Mouse (Mus musculus): ENCODE measurements around the gene Cry2. TPM values are rescaled to one million over a fixed set of nuclear protein-coding genes. Genes with fewer than 3 reads are reported as not detected.

The Cry2 gene
- polyA plus RNA-seq, 1 experiment from 2014 or later, result 12.6 TPM

GRCm38 (mm10) chr2:92387646-92388045 is 46.2 kb downstream of the Cry2 start:
- Histone ChIP-seq H3K4me1 (ENCODE audit: control insufficient read depth, insufficient read depth, low read length) (peaks cover 15% of the 10 kb centered on the region), H3K9me3 (replicated peaks; ENCODE audit: control insufficient read depth, low read length) (no peaks in the 10 kb centered on the region), H3K27ac (replicated peaks; ENCODE audit: low read depth, low read length) (no peak overlapping the region), H3K9ac (replicated peaks; ENCODE audit: low read length) (no peak overlapping the region), H3K4me2 (ENCODE audit: low read depth, low read length) (no peak overlapping the region), H3K4me3 (ENCODE audit: low read depth, low read length) (no peak overlapping the region; the same call in 1 of the 2 replicates), H3K27me3 (ENCODE audit: control insufficient read depth, insufficient read depth, low read length) (no peaks in the 10 kb centered on the region), H3K36me3 (replicated peaks; ENCODE audit: control insufficient read depth, insufficient read depth, low read depth, low read length) (peaks cover 4% of the 10 kb centered on the region; the same call in 1 of the 2 replicates)
- 62% methylated on average over 4 of the region's 4 CpGs for WGBS
- DNase-seq (ENCODE audit: low spot score) (no peak), ATAC-seq (replicated peaks; ENCODE audit: insufficient number of reproducible peaks, low FRiP score, low TSS enrichment, low read depth) (no peak)

GRCm38 (mm10) chr2:92386821-92387570 is 46.8 kb downstream of the Cry2 start:
- H3K27ac ChIP-seq (replicated peaks; ENCODE audit: low read depth, low read length), result no peak overlapping the region
- peaks cover 4% of the 10 kb centered on the region; the same call in 1 of the 2 replicates for H3K36me3 ChIP-seq (replicated peaks; ENCODE audit: control insufficient read depth, insufficient read depth, low read depth, low read length)
- ATAC-seq (replicated peaks; ENCODE audit: insufficient number of reproducible peaks, low FRiP score, low TSS enrichment, low read depth), result no peak

GRCm38 (mm10) chr2:92385113-92386051 is 48.5 kb downstream of the Cry2 start:
- Histone ChIP-seq H3K9me3 (replicated peaks; ENCODE audit: control insufficient read depth, low read length) (no peaks in the 10 kb centered on the region), H3K27ac (replicated peaks; ENCODE audit: low read depth, low read length) (no peak overlapping the region), H3K4me1 (ENCODE audit: control insufficient read depth, insufficient read depth, low read length) (peaks cover 9% of the 10 kb centered on the region), H3K9ac (replicated peaks; ENCODE audit: low read length) (no peak overlapping the region), H3K27me3 (ENCODE audit: control insufficient read depth, insufficient read depth, low read length) (no peaks in the 10 kb centered on the region), H3K36me3 (replicated peaks; ENCODE audit: control insufficient read depth, insufficient read depth, low read depth, low read length) (peaks cover 4% of the 10 kb centered on the region; the same call in 1 of the 2 replicates), H3K4me3 (ENCODE audit: low read depth, low read length) (no peak overlapping the region), H3K4me2 (ENCODE audit: low read depth, low read length) (no peak overlapping the region)
- 79% methylated on average over 22 of the region's 22 CpGs for WGBS
- DNase-seq (ENCODE audit: low spot score) (no peak), ATAC-seq (replicated peaks; ENCODE audit: insufficient number of reproducible peaks, low FRiP score, low TSS enrichment, low read depth) (no peak)

More at GRCm38 (mm10) chr2:92386821-92387570, 46.8 kb downstream of the Cry2 start:
- Histone ChIP-seq H3K4me1 (ENCODE audit: control insufficient read depth, insufficient read depth, low read length) (peaks cover 15% of the 10 kb centered on the region), H3K4me2 (ENCODE audit: low read depth, low read length) (no peak overlapping the region), H3K9me3 (replicated peaks; ENCODE audit: control insufficient read depth, low read length) (no peaks in the 10 kb centered on the region), H3K4me3 (ENCODE audit: low read depth, low read length) (no peak overlapping the region), H3K27me3 (ENCODE audit: control insufficient read depth, insufficient read depth, low read length) (no peaks in the 10 kb centered on the region), H3K9ac (replicated peaks; ENCODE audit: low read length) (no peak overlapping the region)
- 87% methylated on average over 30 of the region's 30 CpGs for WGBS
- no peak for DNase-seq (ENCODE audit: low spot score)

GRCm38 (mm10) chr2:92384101-92384500 is 49.7 kb downstream of the Cry2 start:
- no peak for DNase-seq (ENCODE audit: low spot score)
- Histone ChIP-seq H3K9ac (replicated peaks; ENCODE audit: low read length) (no peak overlapping the region), H3K27ac (replicated peaks; ENCODE audit: low read depth, low read length) (no peak overlapping the region), H3K27me3 (ENCODE audit: control insufficient read depth, insufficient read depth, low read length) (no peaks in the 10 kb centered on the region), H3K4me3 (ENCODE audit: low read depth, low read length) (no peak overlapping the region), H3K36me3 (replicated peaks; ENCODE audit: control insufficient read depth, insufficient read depth, low read depth, low read length) (peaks cover 4% of the 10 kb centered on the region; the same call in 1 of the 2 replicates), H3K4me2 (ENCODE audit: low read depth, low read length) (no peak overlapping the region), H3K9me3 (replicated peaks; ENCODE audit: control insufficient read depth, low read length) (no peaks in the 10 kb centered on the region), H3K4me1 (ENCODE audit: control insufficient read depth, insufficient read depth, low read length) (peaks cover 4% of the 10 kb centered on the region)
- no peak for ATAC-seq (replicated peaks; ENCODE audit: insufficient number of reproducible peaks, low FRiP score, low TSS enrichment, low read depth)
- WGBS, result 78% methylated on average over 4 of the region's 4 CpGs

- H3K4me1 ChIP-seq (ENCODE audit: control insufficient read depth, insufficient read depth, low read length), result no peaks in the 10 kb centered on the region
- no peak for ATAC-seq (replicated peaks; ENCODE audit: insufficient number of reproducible peaks, low FRiP score, low TSS enrichment, low read depth)
- no peaks in the 10 kb centered on the region for H3K9me3 ChIP-seq (replicated peaks; ENCODE audit: control insufficient read depth, low read length)
Observed at GRCm38 (mm10) chr2:92382759-92383158, 51.1 kb downstream of the Cry2 start.

GRCm38 (mm10) chr2:92381901-92382588 is 51.8 kb downstream of the Cry2 start, which contains the start of gene 1700029I15Rik:
1700029I15Rik (plus strand) TSS chr2:92382538.
- no peak for ATAC-seq (replicated peaks; ENCODE audit: insufficient number of reproducible peaks, low FRiP score, low TSS enrichment, low read depth)
- H3K4me3 ChIP-seq (ENCODE audit: low read depth, low read length), result no peak within 1 kb of the TSS
- no peak within 1 kb of the TSS for H3K9ac ChIP-seq (replicated peaks; ENCODE audit: low read length)
- H3K9me3 ChIP-seq (replicated peaks; ENCODE audit: control insufficient read depth, low read length), result no peaks in the 10 kb centered on the region
- H3K27me3 ChIP-seq (ENCODE audit: control insufficient read depth, insufficient read depth, low read length), result no peaks in the 10 kb centered on the region
- WGBS, result 84% methylated on average over 5 of the region's 5 CpGs
- no peak within 1 kb of the TSS for H3K4me2 ChIP-seq (ENCODE audit: low read depth, low read length)
- H3K4me1 ChIP-seq (ENCODE audit: control insufficient read depth, insufficient read depth, low read length), result no peaks in the 10 kb centered on the region
- no peak for DNase-seq (ENCODE audit: low spot score)
- H3K36me3 ChIP-seq (replicated peaks; ENCODE audit: control insufficient read depth, insufficient read depth, low read depth, low read length), result peaks cover 4% of the 10 kb centered on the region; the same call in 1 of the 2 replicates
- no peak within 1 kb of the TSS for H3K27ac ChIP-seq (replicated peaks; ENCODE audit: low read depth, low read length)

More at GRCm38 (mm10) chr2:92382759-92383158, 51.1 kb downstream of the Cry2 start:
- H3K27ac ChIP-seq (replicated peaks; ENCODE audit: low read depth, low read length), result no peak overlapping the region
- H3K36me3 ChIP-seq (replicated peaks; ENCODE audit: control insufficient read depth, insufficient read depth, low read depth, low read length), result peaks cover 4% of the 10 kb centered on the region; the same call in 1 of the 2 replicates
- no peaks in the 10 kb centered on the region for H3K27me3 ChIP-seq (ENCODE audit: control insufficient read depth, insufficient read depth, low read length)
- no peak overlapping the region for H3K4me3 ChIP-seq (ENCODE audit: low read depth, low read length)
- WGBS, result 82% methylated on average over 4 of the region's 4 CpGs
- H3K9ac ChIP-seq (replicated peaks; ENCODE audit: low read length), result no peak overlapping the region
- H3K4me2 ChIP-seq (ENCODE audit: low read depth, low read length), result no peak overlapping the region
- no peak for DNase-seq (ENCODE audit: low spot score)

GRCm38 (mm10) chr2:92381161-92381560 is 52.7 kb downstream of the Cry2 start:
- no peak for ATAC-seq (replicated peaks; ENCODE audit: insufficient number of reproducible peaks, low FRiP score, low TSS enrichment, low read depth)
- H3K27ac ChIP-seq (replicated peaks; ENCODE audit: low read depth, low read length), result no peak overlapping the region
- 88% methylated on average over 5 of the region's 5 CpGs for WGBS
- no peak overlapping the region for H3K9ac ChIP-seq (replicated peaks; ENCODE audit: low read length)
- peaks cover 4% of the 10 kb centered on the region; the same call in 1 of the 2 replicates for H3K36me3 ChIP-seq (replicated peaks; ENCODE audit: control insufficient read depth, insufficient read depth, low read depth, low read length)
- no peak overlapping the region for H3K4me2 ChIP-seq (ENCODE audit: low read depth, low read length)
- H3K27me3 ChIP-seq (ENCODE audit: control insufficient read depth, insufficient read depth, low read length), result no peaks in the 10 kb centered on the region
- H3K4me3 ChIP-seq (ENCODE audit: low read depth, low read length), result no peak overlapping the region
- peaks cover 2% of the 10 kb centered on the region; the same call in 1 of the 2 replicates for H3K4me1 ChIP-seq (ENCODE audit: control insufficient read depth, insufficient read depth, low read length)
- no peaks in the 10 kb centered on the region for H3K9me3 ChIP-seq (replicated peaks; ENCODE audit: control insufficient read depth, low read length)
- no peak for DNase-seq (ENCODE audit: low spot score)

All from embryonic facial prominence, embryonic 11.5 days (tissue).